Mouse (Mus musculus): ENCODE data around the gene Ddx6. TPM values are rescaled to one million over a fixed set of nuclear protein-coding genes. Genes with fewer than 3 reads are reported as not detected.

The Ddx6 gene
- polyA plus RNA-seq, 1 experiment: 29.9 TPM

GRCm38 (mm10) chr9:44594901-44595536, 9.7 kb upstream of the Ddx6 start:
- TF ChIP-seq MYOG (IDR thresholded peaks at IDR 0.05; ENCODE audit: control insufficient read depth, extremely low read depth, insufficient read length) (no peak), MAX (IDR thresholded peaks at IDR 0.05) (no peak)
- no peaks in the 10 kb centered on the region for H3K79me2 ChIP-seq (ENCODE audit: control insufficient read depth, insufficient read depth)
- H3K4me3 ChIP-seq (ENCODE audit: insufficient read depth, poor library complexity, severe bottlenecking): no peak overlapping the region
- H3K27me3 ChIP-seq (ENCODE audit: control insufficient read depth, insufficient read depth, insufficient read length): no peaks in the 10 kb centered on the region
- H3K36me3 ChIP-seq (ENCODE audit: control insufficient read depth, insufficient read depth): no peaks in the 10 kb centered on the region
- H3K79me3 ChIP-seq (ENCODE audit: low read depth): no peaks in the 10 kb centered on the region
- no peak overlapping the region for H3ac ChIP-seq (ENCODE audit: control insufficient read depth, insufficient read length, low read depth)

GRCm38 (mm10) chr9:44595537-44595930, 9.2 kb upstream of the Ddx6 start:
- Histone ChIP-seq H3K4me3 (ENCODE audit: insufficient read depth, poor library complexity, severe bottlenecking) (no peak overlapping the region), H3K36me3 (ENCODE audit: control insufficient read depth, insufficient read depth) (no peaks in the 10 kb centered on the region), H3K79me3 (ENCODE audit: low read depth) (no peaks in the 10 kb centered on the region), H3ac (ENCODE audit: control insufficient read depth, insufficient read length, low read depth) (no peak overlapping the region), H3K79me2 (ENCODE audit: control insufficient read depth, insufficient read depth) (no peaks in the 10 kb centered on the region), H3K27me3 (ENCODE audit: control insufficient read depth, insufficient read depth, insufficient read length) (no peaks in the 10 kb centered on the region)
- TF ChIP-seq MYOD1 (IDR thresholded peaks at IDR 0.05; ENCODE audit: control insufficient read depth, insufficient read length, low read depth): no peak
- TF ChIP-seq CEBPB (IDR thresholded peaks at IDR 0.05; ENCODE audit: low read depth): no peak
- TF ChIP-seq MAX (IDR thresholded peaks at IDR 0.05): no peak
- no peak for TF ChIP-seq FOSL1 (IDR thresholded peaks at IDR 0.05; ENCODE audit: insufficient read depth, low read length, poor library complexity, severe bottlenecking)
- no peak for TF ChIP-seq USF1 (IDR thresholded peaks at IDR 0.05; ENCODE audit: low read depth)

GRCm38 (mm10) chr9:44597742-44598141, 7.0 kb upstream of the Ddx6 start:
- Histone ChIP-seq H3K27me3 (ENCODE audit: control insufficient read depth, insufficient read depth, insufficient read length) (no peaks in the 10 kb centered on the region), H3K36me3 (ENCODE audit: control insufficient read depth, insufficient read depth) (no peaks in the 10 kb centered on the region), H3K79me3 (ENCODE audit: low read depth) (peaks cover under 1% of the 10 kb centered on the region), H3ac (ENCODE audit: control insufficient read depth, insufficient read length, low read depth) (no peak overlapping the region), H3K4me3 (ENCODE audit: insufficient read depth, poor library complexity, severe bottlenecking) (no peak overlapping the region), H3K79me2 (ENCODE audit: control insufficient read depth, insufficient read depth) (peaks cover 5% of the 10 kb centered on the region)
- TF ChIP-seq FOSL1 (IDR thresholded peaks at IDR 0.05; ENCODE audit: insufficient read depth, low read length, poor library complexity, severe bottlenecking) (no peak), MAX (IDR thresholded peaks at IDR 0.05) (no peak), MYOD1 (IDR thresholded peaks at IDR 0.05; ENCODE audit: control insufficient read depth, insufficient read length, low read depth) (no peak), CEBPB (IDR thresholded peaks at IDR 0.05; ENCODE audit: low read depth) (no peak), CTCF (IDR thresholded peaks at IDR 0.05; ENCODE audit: control insufficient read depth, insufficient read depth, insufficient read length) (no peak), MYOG (IDR thresholded peaks at IDR 0.05; ENCODE audit: control insufficient read depth, extremely low read depth, insufficient read length) (no peak), USF1 (IDR thresholded peaks at IDR 0.05; ENCODE audit: low read depth) (no peak)

GRCm38 (mm10) chr9:44598899-44599495, 5.7 kb upstream of the Ddx6 start:
- no peak for TF ChIP-seq MYOG (IDR thresholded peaks at IDR 0.05; ENCODE audit: control insufficient read depth, extremely low read depth, insufficient read length)
- TF ChIP-seq CEBPB (IDR thresholded peaks at IDR 0.05; ENCODE audit: low read depth): no peak
- TF ChIP-seq FOSL1 (IDR thresholded peaks at IDR 0.05; ENCODE audit: insufficient read depth, low read length, poor library complexity, severe bottlenecking): no peak
- Histone ChIP-seq H3ac (ENCODE audit: control insufficient read depth, insufficient read length, low read depth) (no peak overlapping the region), H3K27me3 (ENCODE audit: control insufficient read depth, insufficient read depth, insufficient read length) (no peaks in the 10 kb centered on the region), H3K79me3 (ENCODE audit: low read depth) (peaks cover 8% of the 10 kb centered on the region), H3K36me3 (ENCODE audit: control insufficient read depth, insufficient read depth) (no peaks in the 10 kb centered on the region), H3K4me3 (ENCODE audit: insufficient read depth, poor library complexity, severe bottlenecking) (no peak overlapping the region), H3K79me2 (ENCODE audit: control insufficient read depth, insufficient read depth) (peaks cover 16% of the 10 kb centered on the region)

- H3K79me2 ChIP-seq (ENCODE audit: control insufficient read depth, insufficient read depth): peaks cover 22% of the 10 kb centered on the region
- no peak overlapping the region for H3K4me3 ChIP-seq (ENCODE audit: insufficient read depth, poor library complexity, severe bottlenecking)
- peaks cover 10% of the 10 kb centered on the region for H3K79me3 ChIP-seq (ENCODE audit: low read depth)
- H3K36me3 ChIP-seq (ENCODE audit: control insufficient read depth, insufficient read depth): no peaks in the 10 kb centered on the region
- no peak for TF ChIP-seq MYOD1 (IDR thresholded peaks at IDR 0.05; ENCODE audit: control insufficient read depth, insufficient read length, low read depth)
- TF ChIP-seq FOSL1 (IDR thresholded peaks at IDR 0.05; ENCODE audit: insufficient read depth, low read length, poor library complexity, severe bottlenecking): no peak
- no peak for TF ChIP-seq USF1 (IDR thresholded peaks at IDR 0.05; ENCODE audit: low read depth)
- TF ChIP-seq CTCF (IDR thresholded peaks at IDR 0.05; ENCODE audit: control insufficient read depth, insufficient read depth, insufficient read length): no peak
- H3ac ChIP-seq (ENCODE audit: control insufficient read depth, insufficient read length, low read depth): no peak overlapping the region
- no peaks in the 10 kb centered on the region for H3K27me3 ChIP-seq (ENCODE audit: control insufficient read depth, insufficient read depth, insufficient read length)
Observed at GRCm38 (mm10) chr9:44599616-44600015, 5.1 kb upstream of the Ddx6 start.

GRCm38 (mm10) chr9:44600801-44601200, 3.9 kb upstream of the Ddx6 start:
- H3K36me3 ChIP-seq (ENCODE audit: control insufficient read depth, insufficient read depth): no peaks in the 10 kb centered on the region
- H3K27me3 ChIP-seq (ENCODE audit: control insufficient read depth, insufficient read depth, insufficient read length): no peaks in the 10 kb centered on the region
- H3K79me3 ChIP-seq (ENCODE audit: low read depth): peaks cover 19% of the 10 kb centered on the region
- no peak overlapping the region for H3K4me3 ChIP-seq (ENCODE audit: insufficient read depth, poor library complexity, severe bottlenecking)
- peaks cover 34% of the 10 kb centered on the region for H3K79me2 ChIP-seq (ENCODE audit: control insufficient read depth, insufficient read depth)
- no peak overlapping the region for H3ac ChIP-seq (ENCODE audit: control insufficient read depth, insufficient read length, low read depth)
- TF ChIP-seq CTCF (IDR thresholded peaks at IDR 0.05; ENCODE audit: control insufficient read depth, insufficient read depth, insufficient read length) (no peak), MYOG (IDR thresholded peaks at IDR 0.05; ENCODE audit: control insufficient read depth, extremely low read depth, insufficient read length) (no peak), CEBPB (IDR thresholded peaks at IDR 0.05; ENCODE audit: low read depth) (no peak), USF1 (IDR thresholded peaks at IDR 0.05; ENCODE audit: low read depth) (no peak), FOSL1 (IDR thresholded peaks at IDR 0.05; ENCODE audit: insufficient read depth, low read length, poor library complexity, severe bottlenecking) (no peak), MAX (IDR thresholded peaks at IDR 0.05) (no peak), MYOD1 (IDR thresholded peaks at IDR 0.05; ENCODE audit: control insufficient read depth, insufficient read length, low read depth) (no peak)

Measured in C2C12 (cell line).